Mouse (Mus musculus) heart, postnatal 4 days (tissue): ENCODE measurements around the gene Ankef1. TPM values are rescaled to one million over a fixed set of nuclear protein-coding genes. Genes with fewer than 3 reads are reported as not detected.

Source experiments
- DNase-seq: peaks from one replicate; pipeline ENCODE4 v3.0.0; 2021
- total RNA-seq, 2 experiments: library from RNA; stranded (reverse); gene quantifications; 2 replicates each; pipeline ENCODE4 v1.2.3; 2021

Gene Ankef1
- total RNA-seq, 2 experiments from 2014 or later: 0.27 TPM; not detected in 1

DNA sequence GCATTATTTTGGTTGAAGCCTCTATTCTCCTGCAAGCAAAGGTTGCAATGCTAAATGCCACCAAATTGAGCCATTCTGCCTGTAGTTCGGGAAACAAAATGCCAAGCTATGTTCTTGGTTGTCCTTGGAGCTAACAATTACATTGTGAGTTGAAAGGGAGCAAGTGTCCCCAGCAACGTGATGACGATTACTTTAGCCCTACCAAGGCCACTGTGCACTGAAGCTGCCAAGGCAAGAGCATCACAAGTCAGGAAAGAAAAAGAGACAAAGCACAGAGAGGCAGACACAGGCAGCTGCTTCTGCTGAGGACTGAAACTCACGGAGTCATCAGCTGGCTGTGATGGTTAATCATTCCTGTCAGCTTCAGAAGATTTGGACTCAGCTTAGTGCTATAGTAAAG, 99.5 kb downstream of the Ankef1 start:
- DNase-seq: no peak

Other genes with a start within 250 kb of the Ankef1 start
- gene Pak7, start 113.9 kb upstream of the Ankef1 start, total RNA-seq: under 1 TPM; 0.34 to 0.41 TPM
- under 1 TPM in 1 of 2 experiments, not detected in 1; 0.36 TPM for gene Snap25, start 211.5 kb downstream of the Ankef1 start, total RNA-seq